Mouse (Mus musculus) adrenal gland (tissue): ENCODE data around the gene Lcn6.
"Not testable (repeated sequence)": the region's sequence is repeated elsewhere in the genome, so short reads cannot be mapped to it uniquely, and the experiment has no call there.

ENCODE experiments used
- intact Hi-C: fragments of 180-260 bp; cut with DNase I; formaldehyde crosslinking; loops from one replicate; pipeline ENCODE4 v1.15.1; 2025

Lcn6 gene

DNA sequence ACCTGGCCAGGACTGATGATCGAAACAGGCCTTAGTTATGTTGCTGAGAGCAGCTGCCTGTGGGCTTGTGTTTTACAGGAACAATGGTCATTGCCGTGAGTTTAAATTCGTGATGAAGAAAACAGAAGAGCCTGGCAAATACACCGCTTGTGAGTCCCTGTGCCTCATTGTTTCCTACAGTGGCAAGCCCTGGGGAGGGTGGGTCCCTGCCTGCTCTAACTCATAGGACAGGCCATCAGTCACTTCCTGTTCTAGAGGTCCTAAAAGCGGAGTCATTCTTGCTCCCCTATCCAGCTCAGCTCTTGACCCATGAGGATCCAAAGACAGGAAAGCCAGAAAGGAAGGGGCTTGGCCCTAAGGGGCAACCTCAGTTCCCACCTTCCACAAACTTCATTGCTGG lies 24.4 kb downstream of the Lcn6 start:
- intact Hi-C loops = no loop called here

DNA sequence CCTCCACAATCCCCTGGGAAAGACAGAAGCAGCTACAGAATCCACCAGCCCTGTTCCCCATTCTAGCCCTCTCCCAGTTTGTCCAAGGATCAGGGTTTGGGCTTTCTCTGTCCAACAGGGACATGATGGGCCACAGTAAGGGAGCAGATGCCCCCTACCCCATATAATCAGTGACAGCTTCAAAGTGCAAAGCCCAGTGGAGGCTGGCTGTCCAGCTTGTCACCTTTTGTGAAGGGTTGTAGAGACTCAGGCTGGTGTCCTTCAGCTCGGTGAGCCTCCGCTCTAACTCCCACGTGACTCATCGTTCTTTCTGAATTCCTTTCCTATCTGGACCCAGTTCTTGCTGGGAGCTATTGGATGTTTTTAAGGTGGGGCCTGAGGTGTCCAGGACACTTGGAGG lies 27.1 kb downstream of the Lcn6 start:
- intact Hi-C loops = no loop called here

DNA sequence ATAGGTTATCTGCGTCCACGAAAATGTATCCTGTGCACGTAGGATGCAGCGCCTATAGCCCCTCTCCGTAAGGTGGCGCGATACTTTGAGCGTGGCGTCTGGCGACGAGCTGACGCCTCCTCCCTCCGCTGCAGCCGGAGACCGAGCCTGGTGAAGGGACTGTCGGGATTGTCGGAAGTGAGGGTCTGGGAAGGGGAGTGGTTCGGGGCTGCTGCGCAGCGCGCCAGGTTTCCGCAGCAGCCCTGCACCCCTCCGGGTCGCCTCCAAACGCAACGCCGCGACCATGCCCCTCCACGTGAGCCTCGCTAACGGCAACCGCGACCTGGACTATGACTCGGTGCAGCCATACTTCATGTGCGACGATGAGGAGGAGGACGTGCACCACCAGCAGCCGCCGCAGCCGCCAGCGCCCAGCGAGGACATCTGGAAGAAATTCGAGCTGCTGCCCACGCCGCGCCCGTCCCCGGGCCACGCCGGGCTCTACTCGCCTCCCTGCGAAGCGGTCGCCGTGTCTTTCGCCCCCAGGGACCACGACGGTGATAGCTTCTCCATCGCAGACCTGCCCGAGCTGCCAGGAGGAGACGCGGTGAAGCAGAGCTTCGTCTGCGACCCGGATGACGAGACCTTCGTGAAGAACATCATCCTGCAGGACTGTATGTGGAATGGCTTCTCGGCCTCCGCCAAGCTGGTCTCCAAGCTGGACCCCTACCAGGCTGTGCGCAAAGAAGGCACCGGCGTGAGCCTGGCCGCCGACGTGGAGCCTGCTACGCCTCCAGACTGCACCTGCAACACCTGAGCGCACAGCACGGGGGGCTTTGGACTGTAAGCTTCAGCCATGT lies 30.3 kb downstream of the Lcn6 start, which contains the start of gene Bmyc:
Bmyc (plus strand) TSS at position 97 of the 839 bp plus-strand sequence.
- intact Hi-C loops = no loop called here

DNA sequence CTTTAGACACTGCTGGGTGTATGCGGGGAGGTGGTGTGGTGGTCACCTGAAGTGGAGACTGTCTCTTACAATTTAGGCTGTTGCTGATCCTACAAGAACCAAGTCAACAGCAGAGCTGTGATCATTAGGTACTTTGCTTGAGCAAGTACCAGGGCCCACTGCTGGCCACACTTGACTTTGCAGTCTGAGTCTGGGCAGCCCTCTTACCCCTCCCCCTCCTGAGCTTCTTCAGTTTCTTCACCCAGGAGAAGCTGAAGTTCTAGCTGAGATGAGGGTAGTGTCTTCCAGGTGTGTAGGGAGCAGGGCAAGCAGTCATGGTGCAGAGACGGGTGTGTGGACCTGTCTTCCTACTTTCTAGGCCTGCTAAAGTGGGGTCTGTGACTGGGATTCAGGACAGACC lies 31.5 kb downstream of the Lcn6 start:
- intact Hi-C loops = no loop called here

DNA sequence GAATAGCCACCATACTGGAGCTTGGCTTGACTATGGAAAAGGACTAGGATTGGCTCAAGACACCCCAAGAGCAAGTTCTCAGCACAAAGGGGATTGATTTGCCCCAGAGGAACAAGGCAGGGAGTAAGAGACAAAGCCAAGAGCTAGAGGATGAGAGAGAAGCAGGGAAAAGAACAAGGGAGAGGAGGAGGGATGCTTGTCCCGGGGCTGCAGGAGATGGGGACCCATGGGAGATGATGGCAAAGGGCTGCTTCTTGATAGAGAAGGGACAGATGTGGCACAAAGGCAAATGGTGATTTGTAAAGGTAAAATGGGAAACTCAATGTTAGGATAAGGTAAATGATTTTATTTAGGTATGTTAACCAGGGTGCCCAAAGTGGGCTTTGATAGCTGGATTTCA lies 32.5 kb downstream of the Lcn6 start:
- intact Hi-C loops = not testable (repeated sequence)

DNA sequence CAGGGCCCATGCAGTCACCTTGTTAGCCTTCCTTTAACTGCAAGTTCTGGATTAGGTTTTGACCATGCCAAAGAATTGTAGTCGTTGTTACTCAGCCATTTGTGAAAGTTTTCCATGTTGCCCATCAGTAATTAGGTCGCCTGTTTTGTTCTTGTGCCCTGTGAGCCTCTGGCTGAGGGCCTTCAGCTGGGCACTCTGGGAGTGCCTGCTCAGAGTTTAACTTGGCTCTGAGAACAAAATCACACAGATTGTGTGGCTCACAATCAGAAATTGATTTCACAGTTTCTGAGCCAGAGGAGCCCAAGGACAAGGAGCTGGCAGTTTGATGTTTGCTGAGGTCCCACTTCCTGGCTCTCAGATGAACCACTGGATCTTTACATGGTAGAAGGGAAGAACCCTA lies 33.2 kb downstream of the Lcn6 start:
- intact Hi-C loops = not testable (repeated sequence)

DNA sequence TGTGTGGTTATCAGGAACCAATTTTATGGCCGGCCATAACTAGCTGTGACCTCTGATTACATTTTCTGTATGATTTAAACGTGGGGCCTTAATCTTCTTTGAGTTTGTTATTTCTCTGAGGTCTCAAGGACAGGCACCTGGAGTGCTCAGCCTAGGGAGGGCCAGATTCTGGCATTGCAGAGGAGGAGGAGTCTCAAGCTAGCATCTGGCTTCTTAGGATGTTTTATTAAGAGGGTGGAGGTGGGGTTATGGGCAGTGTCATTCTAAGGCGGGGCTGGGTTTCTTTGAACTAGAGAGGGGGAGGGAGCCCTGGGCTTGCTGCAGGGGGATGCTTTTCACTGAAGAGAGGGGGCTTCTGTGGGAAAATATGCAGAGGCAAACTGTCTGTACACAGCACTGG lies 35.1 kb downstream of the Lcn6 start:
- intact Hi-C loops = not testable (repeated sequence)

DNA sequence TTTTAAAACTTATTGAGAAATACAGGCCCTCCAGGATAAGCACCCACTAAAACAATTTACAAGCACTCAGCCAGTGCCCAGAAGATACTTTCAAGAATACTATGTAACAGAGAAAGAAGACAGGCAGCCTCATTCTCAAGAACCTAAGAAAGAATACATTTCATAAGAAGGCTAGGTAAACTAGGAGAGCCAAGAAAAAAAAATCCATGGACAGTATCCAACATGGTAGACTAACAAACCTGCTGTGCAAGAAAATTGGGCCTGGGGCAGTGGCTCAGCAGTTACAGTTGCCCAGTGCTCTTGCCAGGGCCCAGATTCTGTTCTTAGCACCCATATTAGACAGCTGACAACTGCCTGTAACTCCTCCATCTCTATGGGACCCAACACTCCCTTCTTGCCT lies 40.6 kb downstream of the Lcn6 start:
- intact Hi-C loops = no loop called here
